Mouse (Mus musculus): ENCODE measurements around the gene Uroc1.

- TF ChIP-seq CTCF (IDR thresholded peaks at IDR 0.05; ENCODE audit: low read depth) (no peak), EP300 (IDR thresholded peaks at IDR 0.05; ENCODE audit: low read depth) (no peak)
Observed at GRCm38 (mm10) chr6:90350011-90350410, 16.9 kb downstream of the Uroc1 start.

Data from liver, embryonic 14.5 days (tissue).